Mouse (Mus musculus): ENCODE results near the gene Ackr2.

Gene Ackr2

GRCm38 (mm10) chr9:121914226-121914757 is 16.1 kb downstream of the Ackr2 start:
- in situ Hi-C loops (cut with MboI; ENCODE audit: low sequenced_read_pairs) = no loop called here

GRCm38 (mm10) chr9:121915056-121915455 is 16.9 kb downstream of the Ackr2 start:
- in situ Hi-C loops (cut with MboI; ENCODE audit: low sequenced_read_pairs) = no loop called here

GRCm38 (mm10) chr9:121916102-121916501 is 17.9 kb downstream of the Ackr2 start, which contains the start of gene Cyp8b1:
Cyp8b1 (minus strand) TSS chr9:121916305.
- in situ Hi-C loops (cut with MboI; ENCODE audit: low sequenced_read_pairs) = no loop called here

GRCm38 (mm10) chr9:121919027-121919501 is 20.9 kb downstream of the Ackr2 start:
- in situ Hi-C loops (cut with MboI; ENCODE audit: low sequenced_read_pairs) = no loop called here

- in situ Hi-C loops (cut with MboI; ENCODE audit: low sequenced_read_pairs) = no loop called here
These were observed 25.3 kb downstream of the Ackr2 start for GRCm38 (mm10) chr9:121923443-121923842.

GRCm38 (mm10) chr9:121923906-121924305 is 25.8 kb downstream of the Ackr2 start:
- in situ Hi-C loops (cut with MboI; ENCODE audit: low sequenced_read_pairs) = no loop called here

- in situ Hi-C loops (cut with MboI; ENCODE audit: low sequenced_read_pairs) = no loop called here
These were observed 26.9 kb downstream of the Ackr2 start for GRCm38 (mm10) chr9:121924901-121925560.

GRCm38 (mm10) chr9:121925959-121926358 is 27.8 kb downstream of the Ackr2 start:
- in situ Hi-C loops (cut with MboI; ENCODE audit: low sequenced_read_pairs) = no loop called here

- in situ Hi-C loops (cut with MboI; ENCODE audit: low sequenced_read_pairs) = no loop called here
These were observed 28.7 kb downstream of the Ackr2 start for GRCm38 (mm10) chr9:121926634-121927405.

GRCm38 (mm10) chr9:121927721-121928120 is 29.6 kb downstream of the Ackr2 start:
- in situ Hi-C loops (cut with MboI; ENCODE audit: low sequenced_read_pairs) = no loop called here

GRCm38 (mm10) chr9:121928498-121928897 is 30.3 kb downstream of the Ackr2 start:
- in situ Hi-C loops (cut with MboI; ENCODE audit: low sequenced_read_pairs) = no loop called here

GRCm38 (mm10) chr9:121934856-121935255 is 36.7 kb downstream of the Ackr2 start:
- in situ Hi-C loops (cut with MboI; ENCODE audit: low sequenced_read_pairs) = no loop called here

- in situ Hi-C loops (cut with MboI; ENCODE audit: low sequenced_read_pairs) = no loop called here
These were observed 38.8 kb downstream of the Ackr2 start for GRCm38 (mm10) chr9:121936952-121937351.

GRCm38 (mm10) chr9:121937451-121937864 is 39.3 kb downstream of the Ackr2 start:
- in situ Hi-C loops (cut with MboI; ENCODE audit: low sequenced_read_pairs) = no loop called here

GRCm38 (mm10) chr9:121937944-121938355 is 39.8 kb downstream of the Ackr2 start:
- in situ Hi-C loops (cut with MboI; ENCODE audit: low sequenced_read_pairs) = no loop called here

GRCm38 (mm10) chr9:121943005-121943404 is 44.9 kb downstream of the Ackr2 start:
- in situ Hi-C loops (cut with MboI; ENCODE audit: low sequenced_read_pairs) = no loop called here

GRCm38 (mm10) chr9:121943628-121944027 is 45.5 kb downstream of the Ackr2 start:
- in situ Hi-C loops (cut with MboI; ENCODE audit: low sequenced_read_pairs) = no loop called here

GRCm38 (mm10) chr9:121947784-121948183 is 49.6 kb downstream of the Ackr2 start:
- in situ Hi-C loops (cut with MboI; ENCODE audit: low sequenced_read_pairs) = no loop called here

GRCm38 (mm10) chr9:121948431-121948830 is 50.3 kb downstream of the Ackr2 start:
- in situ Hi-C loops (cut with MboI; ENCODE audit: low sequenced_read_pairs) = no loop called here

- in situ Hi-C loops (cut with MboI; ENCODE audit: low sequenced_read_pairs) = no loop called here
These were observed 52.4 kb downstream of the Ackr2 start, which contains the start of gene Fam198a for GRCm38 (mm10) chr9:121950418-121951113. Fam198a (plus strand) TSS chr9:121950988.

GRCm38 (mm10) chr9:121951114-121951423 is 52.9 kb downstream of the Ackr2 start:
- in situ Hi-C loops (cut with MboI; ENCODE audit: low sequenced_read_pairs) = no loop called here
